Comparison of ENCODE assay signal across 24 mouse cellular contexts in the genomic region with DNA sequence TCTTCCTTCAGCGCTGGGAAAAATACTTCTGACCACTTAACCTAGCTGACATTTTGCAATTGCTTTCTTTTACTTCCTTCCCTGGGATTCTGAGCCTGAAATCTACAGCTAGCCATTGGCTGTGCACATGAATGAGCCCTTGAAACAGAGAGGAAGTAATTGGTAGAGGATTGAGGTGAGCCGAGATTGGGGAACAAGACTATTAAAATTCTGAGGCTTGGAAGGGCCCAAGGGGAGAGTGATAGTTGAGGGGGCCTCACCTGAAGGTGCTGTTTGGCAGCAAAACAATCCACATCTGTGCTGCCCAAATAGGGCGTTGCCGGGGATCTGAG.
DNase-seq lines count a peak whose midpoint lies in the region; ATAC-seq and TF ChIP-seq lines count a peak whose summit lies in the region.
"Had no signal": no experiment of that assay in that cellular context is flagged by ENCODE, and none has a peak within 500 bp of the region (broad histone marks: within the 10 kb centered on the region; RNA-seq: fewer than 3 reads in every experiment).

No protein-coding gene starts in this region.

- H3K4me1 ChIP-seq in kidney, embryonic 15.5 days: peaks cover 8% of the 10 kb centered on the region
- H3K4me1 ChIP-seq in CH12.LX (ENCODE audit: control insufficient read depth in 1 of 2, insufficient read depth in 2 of 2): no peaks in the 10 kb centered on the region
- H3K4me1 ChIP-seq in limb, embryonic 10.5 days: peaks cover 35% of the 10 kb centered on the region
- H3K4me1 ChIP-seq: embryonic facial prominence, embryonic 13.5 days; forebrain, embryonic 10.5 days; forebrain, embryonic 13.5 days; hindbrain, embryonic 12.5 days; hindbrain, embryonic 15.5 days had no signal

- no peaks in the 10 kb centered on the region for H3K9me3 ChIP-seq in kidney, embryonic 15.5 days (replicated peaks)
- peaks cover 2% of the 10 kb centered on the region for H3K9me3 ChIP-seq in CH12.LX (replicated peaks; ENCODE audit: low read length)
- no peaks in the 10 kb centered on the region for H3K9me3 ChIP-seq in limb, embryonic 10.5 days (replicated peaks)
- H3K9me3 ChIP-seq: embryonic facial prominence, embryonic 10.5 days; forebrain, embryonic 10.5 days; forebrain, embryonic 13.5 days; hindbrain, embryonic 12.5 days; hindbrain, embryonic 15.5 days had no signal

- H3K79me2 ChIP-seq in CH12.LX (replicated peaks; ENCODE audit: control insufficient read depth, extremely low read depth, insufficient read depth, poor library complexity, severe bottlenecking): no peaks in the 10 kb centered on the region

- no peak for TF ChIP-seq CTCF in CH12.LX (conservative IDR thresholded peaks at IDR 0.05 in 1 of 2, IDR thresholded peaks at IDR 0.05 in 1 of 2; ENCODE audit: low read depth in 2 of 2, low read length in 2 of 2)

- TF ChIP-seq RAD21 in CH12.LX (IDR thresholded peaks at IDR 0.05; ENCODE audit: low read depth, low read length): no peak

- ATAC-seq in kidney, embryonic 15.5 days (replicated peaks; ENCODE audit: low FRiP score): peak; percentile 15; the same call in 1 of the 2 replicates
- ATAC-seq in monocyte, adult 5-6 weeks (replicated peaks; ENCODE audit: insufficient number of reproducible peaks, low FRiP score, low TSS enrichment, poor library complexity, severe bottlenecking): peak; percentile 43; the same call in 1 of the 2 replicates

- no peak overlapping the region for H3K9ac ChIP-seq in kidney, embryonic 15.5 days
- H3K9ac ChIP-seq in CH12.LX (ENCODE audit: insufficient read depth, low read depth): no peak overlapping the region
- H3K9ac ChIP-seq: embryonic facial prominence, embryonic 13.5 days; forebrain, embryonic 13.5 days; hindbrain, embryonic 12.5 days; hindbrain, embryonic 15.5 days had no signal

- in situ Hi-C loops in CH12.LX (cut with MboI; ENCODE audit: low pct_ligation_motif_present, low pct_unique_long_range_greater_than_20kb, low sequenced_read_pairs): no loop called here

- H3K36me3 ChIP-seq in kidney, embryonic 15.5 days: no peaks in the 10 kb centered on the region
- H3K36me3 ChIP-seq in CH12.LX (replicated peaks in 1 of 2; ENCODE audit: control insufficient read depth in 1 of 2, insufficient read depth in 1 of 2, low read length in 1 of 2): no peaks in the 10 kb centered on the region
- H3K36me3 ChIP-seq in limb, embryonic 10.5 days: no peaks in the 10 kb centered on the region
- H3K36me3 ChIP-seq: embryonic facial prominence, embryonic 10.5 days; embryonic facial prominence, embryonic 13.5 days; forebrain, embryonic 10.5 days; hindbrain, embryonic 12.5 days; hindbrain, embryonic 15.5 days had no signal

- dilution Hi-C loops in CH12.LX (cut with MboI; ENCODE audit: extremely low pct_ligation_motif_present, extremely low pct_unique_long_range_greater_than_20kb, low sequenced_read_pairs): no loop called here

- no peaks in the 10 kb centered on the region for H3K27me3 ChIP-seq in kidney, embryonic 15.5 days
- H3K27me3 ChIP-seq in CH12.LX (replicated peaks): no peaks in the 10 kb centered on the region
- no peaks in the 10 kb centered on the region for H3K27me3 ChIP-seq in limb, embryonic 10.5 days (ENCODE audit: low read depth, poor library complexity, severe bottlenecking)
- H3K27me3 ChIP-seq: embryonic facial prominence, embryonic 13.5 days; forebrain, embryonic 13.5 days; hindbrain, embryonic 12.5 days; hindbrain, embryonic 15.5 days had no signal

- no peak for TF ChIP-seq POLR2A in CH12.LX (IDR thresholded peaks at IDR 0.05; ENCODE audit: low read depth, low read length)

- 49% methylated on average over 4 of the region's 4 CpGs for WGBS in kidney, embryonic 15.5 days
- 54% methylated on average over 4 of the region's 4 CpGs for WGBS in limb, embryonic 10.5 days

- H3K4me3 ChIP-seq in kidney, embryonic 15.5 days (replicated peaks): no peak overlapping the region
- no peak overlapping the region for H3K4me3 ChIP-seq in CH12.LX (replicated peaks in 1 of 3; ENCODE audit: low read depth in 2 of 3, low read length in 2 of 3, poor library complexity in 1 of 3)
- no peak overlapping the region for H3K4me3 ChIP-seq in limb, embryonic 10.5 days
- H3K4me3 ChIP-seq: embryonic facial prominence, embryonic 10.5 days; embryonic facial prominence, embryonic 13.5 days; erythroblast, embryonic 14.5 days; forebrain, embryonic 10.5 days; forebrain, embryonic 13.5 days; hindbrain, embryonic 12.5 days; hindbrain, embryonic 15.5 days had no signal

- peak overlapping the region; percentile 24; the same call in 1 of the 2 replicates for H3K27ac ChIP-seq in kidney, embryonic 15.5 days
- no peak overlapping the region for H3K27ac ChIP-seq in CH12.LX (ENCODE audit: insufficient read depth, low read depth)
- H3K27ac ChIP-seq in limb, embryonic 10.5 days: 0 out of 2 replicates have a peak overlapping the region, but pooled peaks have one; percentile 53
- H3K27ac ChIP-seq: embryonic facial prominence, embryonic 10.5 days; embryonic facial prominence, embryonic 13.5 days; forebrain, embryonic 10.5 days; forebrain, embryonic 13.5 days; hindbrain, embryonic 12.5 days; hindbrain, embryonic 15.5 days had no signal

- no peak overlapping the region for H3K4me2 ChIP-seq in kidney, embryonic 15.5 days
- no peak overlapping the region for H3K4me2 ChIP-seq in CH12.LX (ENCODE audit: insufficient read depth, low read depth, poor library complexity, severe bottlenecking)
- H3K4me2 ChIP-seq: embryonic facial prominence, embryonic 13.5 days; forebrain, embryonic 13.5 days; heart, embryonic 11.5 days; hindbrain, embryonic 12.5 days; hindbrain, embryonic 15.5 days had no signal

- no peak for DNase-seq in kidney, postnatal 36 days
- DNase-seq in CH12.LX (ENCODE audit: extremely low read depth): peak; percentile 8
- no peak for DNase-seq in limb, embryonic 10.5 days (ENCODE audit: low spot score)
- DNase-seq in urinary bladder, postnatal 4 days (ENCODE audit: low spot score in 2 of 2): no peak
- DNase-seq in urinary bladder, postnatal 36 days (ENCODE audit: low spot score in 2 of 2): no peak
- DNase-seq: adrenal gland, adult 2 months; adrenal gland, postnatal 14 days; cerebellum, adult 11 months; cerebellum, adult 2 months; cerebellum, adult 9-11 months; cerebellum, postnatal 25 days; gastrocnemius, postnatal 10 days; gastrocnemius, postnatal 36 days; heart, adult 11 months had no signal

- no peak for TF ChIP-seq EP300 in CH12.LX (IDR thresholded peaks at IDR 0.05; ENCODE audit: low read length)

TF ChIP-seq in CH12.LX, 34 proteins besides CTCF, POLR2A, EP300 and RAD21:
- no peak for TF ChIP-seq ELF1 (IDR thresholded peaks at IDR 0.05; ENCODE audit: low read depth, low read length)
- no peak for TF ChIP-seq GABPA (IDR thresholded peaks at IDR 0.05; ENCODE audit: insufficient replicate concordance, low read depth, low read length)
